ENCODE assay signal across 9 mouse cellular contexts in the genomic region with DNA sequence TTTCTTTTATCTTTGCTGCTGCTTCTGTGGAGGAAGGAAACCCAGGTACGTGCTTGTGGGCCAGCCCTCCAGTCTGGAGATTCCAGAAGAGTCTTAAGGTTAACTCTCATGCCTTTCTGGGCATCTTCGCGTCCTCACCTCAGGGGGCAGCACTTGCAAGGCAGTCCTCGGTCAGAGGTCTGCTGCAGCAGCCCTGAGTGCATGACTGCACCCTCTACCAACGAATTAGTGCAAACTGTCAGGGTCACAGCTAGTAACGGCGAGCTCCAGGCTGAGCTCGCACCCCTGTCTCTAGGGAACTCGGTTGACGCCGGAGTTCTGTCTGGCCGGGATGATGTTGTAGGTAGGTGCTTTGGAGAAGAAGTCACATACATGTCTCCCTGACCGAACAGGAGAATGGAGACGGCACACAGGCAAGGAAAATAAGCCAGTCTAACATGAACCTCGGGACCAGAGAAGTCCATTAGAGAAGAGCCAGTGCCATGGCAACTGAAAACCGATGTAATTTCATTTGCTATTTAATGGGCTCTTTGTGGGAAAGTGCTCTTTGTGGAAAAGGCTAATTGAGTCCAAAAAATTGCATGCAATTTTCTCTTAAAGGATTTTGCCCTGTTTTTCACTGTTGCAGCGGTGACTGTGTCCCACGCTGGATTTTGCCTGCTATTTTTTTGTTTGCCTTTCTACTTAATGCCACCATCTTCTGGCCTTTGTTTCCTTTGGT. TPM values are rescaled to one million over a fixed set of nuclear protein-coding genes. Genes with fewer than 3 reads are reported as not detected.
DNase-seq lines count a peak whose midpoint lies in the region; ATAC-seq and TF ChIP-seq lines count a peak whose summit lies in the region.
"Had no signal": no experiment of that assay in that cellular context is flagged by ENCODE, and none has a peak within 500 bp of the region (broad histone marks: within the 10 kb centered on the region; RNA-seq: fewer than 3 reads in every experiment).

No protein-coding gene starts in this region.

- H3K27me3 ChIP-seq in heart, postnatal 0 days (ENCODE audit: control insufficient read depth, insufficient read depth, low read length): no peaks in the 10 kb centered on the region
- no peaks in the 10 kb centered on the region for H3K27me3 ChIP-seq in lung, postnatal 0 days (replicated peaks; ENCODE audit: insufficient read depth, low read length)
- H3K27me3 ChIP-seq: heart, embryonic 15.5 days had no signal

- no peaks in the 10 kb centered on the region for H3K36me3 ChIP-seq in heart, postnatal 0 days (replicated peaks; ENCODE audit: control insufficient read depth, insufficient read depth, low read length)
- no peaks in the 10 kb centered on the region for H3K36me3 ChIP-seq in lung, postnatal 0 days (ENCODE audit: insufficient read depth, low read length)
- H3K36me3 ChIP-seq: heart, embryonic 15.5 days had no signal

- no peak for ATAC-seq in heart, postnatal 0 days (ENCODE audit: insufficient read depth, low read depth)
- no peak for ATAC-seq in lung, postnatal 0 days

- no peak overlapping the region for H3K27ac ChIP-seq in heart, postnatal 0 days (ENCODE audit: low read depth)
- H3K27ac ChIP-seq in lung, postnatal 0 days (ENCODE audit: low read length): no peak overlapping the region
- H3K27ac ChIP-seq: heart, embryonic 15.5 days had no signal

- no peaks in the 10 kb centered on the region for H3K4me1 ChIP-seq in heart, postnatal 0 days (ENCODE audit: control insufficient read depth, insufficient read depth)
- H3K4me1 ChIP-seq in lung, postnatal 0 days (ENCODE audit: insufficient read depth, low read depth, low read length): no peaks in the 10 kb centered on the region
- H3K4me1 ChIP-seq: heart, embryonic 15.5 days had no signal

- TF ChIP-seq EP300 in heart, postnatal 0 days (IDR thresholded peaks at IDR 0.05; ENCODE audit: low read depth): no peak
- TF ChIP-seq EP300 in lung, postnatal 0 days (IDR thresholded peaks at IDR 0.05): no peak

- DNase-seq in heart, postnatal 0 days (ENCODE audit: low spot score): no peak
- DNase-seq in heart, postnatal 4 days: no peak
- peak; percentile 43 for DNase-seq in thymus, postnatal 4 days
- DNase-seq in thymus, postnatal 0 days (ENCODE audit: low spot score): no peak
- DNase-seq in lung, postnatal 0 days (ENCODE audit: low spot score): peak; percentile 27
- DNase-seq in adrenal gland, adult 18-20 months (ENCODE audit: low spot score in 2 of 2): no peak
- DNase-seq in urinary bladder, adult 18-20 months (ENCODE audit: low spot score in 2 of 2): no peak
- no peak for DNase-seq in cerebellum, adult 11-12 months

- H3K9ac ChIP-seq in heart, postnatal 0 days (replicated peaks; ENCODE audit: low read depth, low read length): no peak overlapping the region
- no peak overlapping the region for H3K9ac ChIP-seq in lung, postnatal 0 days (replicated peaks; ENCODE audit: low read depth)
- H3K9ac ChIP-seq: heart, embryonic 15.5 days had no signal

- TF ChIP-seq CTCF in heart, postnatal 0 days (IDR thresholded peaks at IDR 0.05; ENCODE audit: low read depth): peak; percentile 26; the same call in 1 of the 2 replicates
- peak; percentile 59 for TF ChIP-seq CTCF in lung, postnatal 0 days (IDR thresholded peaks at IDR 0.05)

- no peak overlapping the region for H3K4me3 ChIP-seq in heart, postnatal 0 days (ENCODE audit: low read depth, low read length)
- H3K4me3 ChIP-seq in lung, postnatal 0 days (ENCODE audit: low read depth, low read length): no peak overlapping the region
- H3K4me3 ChIP-seq: heart, embryonic 15.5 days had no signal

- no peak overlapping the region for H3K4me2 ChIP-seq in heart, postnatal 0 days (ENCODE audit: low read depth, low read length)
- no peak overlapping the region for H3K4me2 ChIP-seq in lung, postnatal 0 days (replicated peaks; ENCODE audit: low read depth, low read length)
- H3K4me2 ChIP-seq: heart, embryonic 15.5 days had no signal

- H3K9me3 ChIP-seq in heart, postnatal 0 days (replicated peaks; ENCODE audit: control insufficient read depth, low read length): no peaks in the 10 kb centered on the region
- H3K9me3 ChIP-seq in lung, postnatal 0 days (ENCODE audit: low read length): no peaks in the 10 kb centered on the region
- H3K9me3 ChIP-seq: heart, embryonic 15.5 days had no signal

- 54% methylated on average over 18 of the region's 18 CpGs for WGBS in heart, postnatal 0 days
- 34% methylated on average over 18 of the region's 18 CpGs for WGBS in lung, postnatal 0 days

RNA-seq across cellular contexts. Expression of a gene that starts 20.1 kb away (rescaled TPM):
- total RNA-seq in heart, postnatal 0 days (2014; rRNA removed; ENCODE audit: low replicate concordance): 6.5 and 9.0 TPM in 2 replicates
- 10.6 and 12.9 TPM in 2 replicates for polyA plus RNA-seq in heart, postnatal 0 days (2015; fragmentation: Nextera tagmentation; extraction: Ambion mirVana)
- total RNA-seq in heart, postnatal 4 days (2021): 10 to 100 TPM; 10.6 to 15.5 TPM
- 1.2 and 1.5 TPM in 2 replicates for polyA plus RNA-seq in thymus, postnatal 0 days (2015; fragmentation: Nextera tagmentation; extraction: Ambion mirVana)
- polyA plus RNA-seq in lung, postnatal 0 days (2015; fragmentation: Nextera tagmentation; extraction: Ambion mirVana): 2.1 and 2.2 TPM in 2 replicates
- total RNA-seq in adrenal gland, adult 18-20 months (2021): 1 to 10 TPM in 1 of 2 experiments, under 1 TPM in 1; 0.80 to 1.1 TPM

Comparison
In these comparisons a context has a peak if more than half of its experiments do, and no peak if none do; other contexts are left out.
1. DNase-seq: peak in thymus, postnatal 4 days (single experiment) and lung, postnatal 0 days (single experiment); none in heart, postnatal 0 days (single experiment), heart, postnatal 4 days (single experiment), thymus, postnatal 0 days (single experiment), adrenal gland, adult 18-20 months (0 of 2), urinary bladder, adult 18-20 months (0 of 2) and cerebellum, adult 11-12 months (single experiment).